Mouse (Mus musculus) adrenal gland, adult 8-10 months (tissue): ENCODE data around the gene Dpep1. TPM values are rescaled to one million over a fixed set of nuclear protein-coding genes. Genes with fewer than 3 reads are reported as not detected.

Experiments
- DNase-seq: peaks from one replicate; pipeline ENCODE4 v3.0.0; 2022
- total RNA-seq, 4 experiments: library from RNA; stranded (reverse); gene quantifications; 2 replicates each; pipeline ENCODE4 v1.2.4; 2022

The Dpep1 gene
- total RNA-seq, 4 experiments from 2014 or later = 40.8 to 52.6 (median 41.6) TPM

GRCm38 (mm10) chr8:123250940-123251339 is 64.9 kb downstream of the Dpep1 start:
- DNase-seq = no peak

Other genes with a start within 250 kb of the Dpep1 start
- gene Ankrd11, start 144.0 kb upstream of the Dpep1 start, total RNA-seq = 100 to 1,000 TPM in 2 of 4 experiments, 10 to 100 TPM in 2; 85.8 to 116 (median 97.7) TPM
- 100 to 1,000 TPM in 1 of 4 experiments, 10 to 100 TPM in 3; 85.0 to 103 (median 86.7) TPM for gene Spg7, start 123.3 kb upstream of the Dpep1 start, total RNA-seq
- 100 to 1,000 TPM; 669 to 739 (median 714) TPM for gene Rpl13, start 83.9 kb upstream of the Dpep1 start, total RNA-seq
- 1 to 10 TPM; 7.7 to 9.7 (median 8.8) TPM for gene Cpne7, start 68.9 kb upstream of the Dpep1 start, total RNA-seq
- 10 to 100 TPM in 2 of 4 experiments, 1 to 10 TPM in 2; 6.5 to 17.8 (median 10.3) TPM for gene Sult5a1, start 27.9 kb upstream of the Dpep1 start, total RNA-seq
- 100 to 1,000 TPM; 112 to 141 (median 134) TPM for gene Chmp1a, start 26.5 kb downstream of the Dpep1 start, total RNA-seq
- gene Spata33, start 26.6 kb downstream of the Dpep1 start, total RNA-seq = 1 to 10 TPM; 1.7 to 7.6 (median 4.4) TPM
- gene Cdk10, start 38.6 kb downstream of the Dpep1 start, total RNA-seq = 10 to 100 TPM; 50.5 to 91.6 (median 76.1) TPM
- gene Spata2l, start 50.0 kb downstream of the Dpep1 start, total RNA-seq = 10 to 100 TPM; 12.0 to 20.4 (median 17.1) TPM
- 10 to 100 TPM; 18.2 to 37.2 (median 27.8) TPM for gene Zfp276, start 68.0 kb downstream of the Dpep1 start, total RNA-seq
- gene Vps9d1, start 68.1 kb downstream of the Dpep1 start, total RNA-seq = 10 to 100 TPM; 23.2 to 50.0 (median 37.6) TPM
- 1 to 10 TPM; 4.3 to 7.4 (median 5.5) TPM for gene Fanca, start 132.3 kb downstream of the Dpep1 start, total RNA-seq
- 1 to 10 TPM; 2.3 to 2.8 (median 2.4) TPM for gene Spire2, start 146.5 kb downstream of the Dpep1 start, total RNA-seq
- 100 to 1,000 TPM; 223 to 301 (median 278) TPM for gene Tcf25, start 187.5 kb downstream of the Dpep1 start, total RNA-seq
- under 1 TPM in 1 of 4 experiments, not detected in 3; 0.13 TPM for gene Mc1r, start 220.9 kb downstream of the Dpep1 start, total RNA-seq
- gene Tubb3, start 225.2 kb downstream of the Dpep1 start, total RNA-seq = 1 to 10 TPM; 2.9 to 9.7 (median 6.6) TPM
- gene Def8, start 237.3 kb downstream of the Dpep1 start, total RNA-seq = 10 to 100 TPM; 27.8 to 40.1 (median 34.2) TPM